Mouse (Mus musculus) liver, embryonic 14.5 days (tissue): ENCODE measurements at regions not wholly inside any gene's neighbourhood (a gene's known extent, or its start where the extent isn't known, plus 50 kb on each side); places are given as distances from the start of the nearest gene placed in this dataset.

Experiments
- CTCF ChIP-seq: IDR thresholded peaks from 2 replicates; pipeline ENCODE4 v1.5.1; 2016; ENCODE audit warnings: antibody characterized with exemption, low read depth, control low read depth
- EP300 ChIP-seq: IDR thresholded peaks from 2 replicates; pipeline ENCODE4 v1.6.1; 2016; ENCODE audit warnings: antibody characterized with exemption, low read depth

- TF ChIP-seq CTCF, result no peak
- TF ChIP-seq EP300, result no peak
Measured at GRCm38 (mm10) chr1:149129138-149129537, 832.0 kb downstream of the Pla2g4a start.
